Mouse (Mus musculus) kidney, postnatal 4 days (tissue): ENCODE measurements at regions not wholly inside any gene's neighbourhood (a gene's known extent, or its start where the extent isn't known, plus 50 kb on each side); places are given as distances from the start of the nearest gene placed in this dataset.

Experiments used
- DNase-seq, 2 experiments: peaks; one replicate each; pipeline ENCODE4 v3.0.0; 2021; ENCODE audit warnings: mixed read lengths in 2 of 2

GRCm38 (mm10) chr5:45119757-45120156, 320.3 kb upstream of the Ldb2 start:
- no peak for DNase-seq

- DNase-seq: no peak
Observed at GRCm38 (mm10) chr5:45111246-45111645, 311.8 kb upstream of the Ldb2 start.

GRCm38 (mm10) chr5:45110797-45111196, 311.3 kb upstream of the Ldb2 start:
- DNase-seq: no peak

- DNase-seq: no peak
Observed at GRCm38 (mm10) chr5:45105236-45105816, 305.8 kb upstream of the Ldb2 start.

GRCm38 (mm10) chr5:45103763-45104428, 304.4 kb upstream of the Ldb2 start:
- no peak for DNase-seq

- DNase-seq: peak in 1 of 2 experiments; percentile 26
Observed at GRCm38 (mm10) chr5:45102661-45103060, 303.2 kb upstream of the Ldb2 start.

GRCm38 (mm10) chr5:45101777-45102176, 302.3 kb upstream of the Ldb2 start:
- no peak for DNase-seq

GRCm38 (mm10) chr5:45099082-45099481, 299.6 kb upstream of the Ldb2 start:
- no peak for DNase-seq

GRCm38 (mm10) chr5:45097941-45098340, 298.5 kb upstream of the Ldb2 start:
- no peak for DNase-seq

GRCm38 (mm10) chr5:45084741-45085140, 285.3 kb upstream of the Ldb2 start:
- DNase-seq: peak; percentile 9 to 19

- no peak for DNase-seq
Observed at GRCm38 (mm10) chr5:45082601-45083000, 283.1 kb upstream of the Ldb2 start.

GRCm38 (mm10) chr5:45076347-45076890, 276.9 kb upstream of the Ldb2 start:
- no peak for DNase-seq

GRCm38 (mm10) chr5:45075195-45075594, 275.7 kb upstream of the Ldb2 start:
- DNase-seq: no peak

- no peak for DNase-seq
Observed at GRCm38 (mm10) chr5:45072529-45072928, 273.0 kb upstream of the Ldb2 start.

- DNase-seq: no peak
Observed at GRCm38 (mm10) chr5:45065917-45066699, 266.6 kb upstream of the Ldb2 start.

GRCm38 (mm10) chr5:45062567-45062966, 263.1 kb upstream of the Ldb2 start:
- no peak for DNase-seq

GRCm38 (mm10) chr5:45055276-45055959, 255.9 kb upstream of the Ldb2 start:
- no peak for DNase-seq

GRCm38 (mm10) chr5:45049410-45049809, 249.9 kb upstream of the Ldb2 start:
- DNase-seq: peak in 1 of 2 experiments; percentile 5

- no peak for DNase-seq
Observed at GRCm38 (mm10) chr5:45042914-45043313, 243.4 kb upstream of the Ldb2 start.

GRCm38 (mm10) chr5:45036430-45036829, 236.9 kb upstream of the Ldb2 start:
- DNase-seq: no peak

- no peak for DNase-seq
Observed at GRCm38 (mm10) chr5:45033146-45033545, 233.7 kb upstream of the Ldb2 start.

- no peak for DNase-seq
Observed at GRCm38 (mm10) chr5:45027876-45028275, 228.4 kb upstream of the Ldb2 start.

- no peak for DNase-seq
Observed at GRCm38 (mm10) chr5:45025383-45025782, 225.9 kb upstream of the Ldb2 start.
